Mouse (Mus musculus) kidney, postnatal 10 days (tissue): ENCODE measurements around the gene Nme4.
A peak's percentile ranks its signal among the peaks of the same experiment; 100 is the strongest.
"Not testable (repeated sequence)": the region's sequence is repeated elsewhere in the genome, so short reads cannot be mapped to it uniquely, and the experiment has no call there.

Experiments
- DNase-seq: peaks from one replicate; pipeline ENCODE4 v3.0.0; 2021; ENCODE audit warnings: mixed read lengths

The Nme4 gene

GRCm38 (mm10) chr17:26095121-26095740 is at the start of gene Nme4:
Gene Nme4, minus strand, starts transcription at chr17:26095602.
- peak; percentile 65 for DNase-seq

- DNase-seq: no peak
Measured at GRCm38 (mm10) chr17:26143386-26143785, 48.0 kb upstream of the Nme4 start.

GRCm38 (mm10) chr17:26142796-26143195 is 47.4 kb upstream of the Nme4 start:
- no peak for DNase-seq

GRCm38 (mm10) chr17:26138901-26139381 is 43.5 kb upstream of the Nme4 start:
- peak; percentile 74 for DNase-seq

GRCm38 (mm10) chr17:26138239-26138836 is 42.9 kb upstream of the Nme4 start, which contains the start of gene Axin1:
Gene Axin1, plus strand, starts transcription at chr17:26138688.
- DNase-seq: peak; percentile 96

- DNase-seq: no peak
Measured at GRCm38 (mm10) chr17:26137751-26138130, 42.3 kb upstream of the Nme4 start.

GRCm38 (mm10) chr17:26137106-26137750 is 41.8 kb upstream of the Nme4 start:
- no peak for DNase-seq

GRCm38 (mm10) chr17:26131856-26132853 is 36.8 kb upstream of the Nme4 start:
- DNase-seq: no peak

- no peak for DNase-seq
Measured at GRCm38 (mm10) chr17:26131062-26131732, 35.8 kb upstream of the Nme4 start.

GRCm38 (mm10) chr17:26125226-26125625 is 29.8 kb upstream of the Nme4 start:
- DNase-seq: no peak

GRCm38 (mm10) chr17:26124560-26124959 is 29.2 kb upstream of the Nme4 start:
- no peak for DNase-seq

- DNase-seq: peak; percentile 98
Measured at GRCm38 (mm10) chr17:26123267-26123684, 27.9 kb upstream of the Nme4 start, which contains the start of gene Mrpl28. Gene Mrpl28, plus strand, starts transcription at chr17:26123500.

GRCm38 (mm10) chr17:26122431-26123140 is 27.2 kb upstream of the Nme4 start:
- no peak for DNase-seq

GRCm38 (mm10) chr17:26119766-26120710 is 24.6 kb upstream of the Nme4 start:
- DNase-seq: peak; percentile 80

- DNase-seq: no peak
Measured at GRCm38 (mm10) chr17:26116503-26117258, 21.3 kb upstream of the Nme4 start.

- peak; percentile 42 for DNase-seq
Measured at GRCm38 (mm10) chr17:26115956-26116487, 20.6 kb upstream of the Nme4 start.

- peak; percentile 82 for DNase-seq
Measured at GRCm38 (mm10) chr17:26115205-26115898, 19.9 kb upstream of the Nme4 start.

- DNase-seq: not testable (repeated sequence)
Measured at GRCm38 (mm10) chr17:26114461-26114860, 19.1 kb upstream of the Nme4 start.
